Mouse (Mus musculus) left cerebral cortex, adult 11 months (tissue): ENCODE measurements at regions not wholly inside any gene's neighbourhood (a gene's known extent, or its start where the extent isn't known, plus 50 kb on each side); places are given as distances from the start of the nearest gene placed in this dataset.

Experiments
- DNase-seq: peaks from one replicate; pipeline ENCODE4 v3.0.0; 2022; ENCODE audit warnings: low spot score

DNA sequence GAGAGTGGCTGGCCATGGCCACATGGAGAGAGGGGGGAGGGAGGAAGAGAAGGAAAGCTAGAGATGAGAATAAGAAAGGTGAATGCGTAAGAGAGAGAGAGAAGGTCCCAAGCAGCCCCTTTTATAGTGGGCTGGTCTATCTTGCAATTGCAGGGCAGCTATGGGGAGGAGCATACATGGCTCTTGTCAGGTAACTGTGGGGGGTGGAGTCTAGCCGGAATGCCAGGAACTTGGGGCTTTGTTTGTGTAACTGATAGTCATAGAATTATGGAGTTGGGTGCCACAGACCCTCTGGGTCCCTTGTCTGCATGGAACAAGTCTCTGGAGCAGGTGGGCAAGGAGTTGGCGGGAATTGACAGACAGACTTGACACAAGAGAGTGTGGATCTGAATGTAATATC is 2151.8 kb downstream of the 4930444P10Rik start:
- no peak for DNase-seq

DNA sequence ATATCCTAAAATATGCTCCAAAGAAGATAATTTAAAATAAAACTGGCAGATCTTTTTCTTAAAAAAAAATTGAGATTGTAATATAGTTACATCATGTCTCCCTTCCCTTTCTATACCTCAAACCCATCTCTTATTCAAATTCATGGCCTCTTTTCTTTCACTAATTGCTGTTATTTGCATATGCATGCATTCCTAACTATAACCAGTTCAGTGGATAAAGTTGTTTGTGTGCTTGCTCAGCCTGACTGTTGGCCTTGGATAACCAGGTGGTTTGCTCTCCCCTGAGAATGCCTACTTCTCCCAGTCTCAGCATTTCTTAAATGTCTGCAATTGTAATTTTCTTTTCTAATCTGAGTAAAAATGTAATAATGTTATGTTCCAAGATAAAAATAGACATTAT is 2154.8 kb downstream of the 4930444P10Rik start:
- no peak for DNase-seq

DNA sequence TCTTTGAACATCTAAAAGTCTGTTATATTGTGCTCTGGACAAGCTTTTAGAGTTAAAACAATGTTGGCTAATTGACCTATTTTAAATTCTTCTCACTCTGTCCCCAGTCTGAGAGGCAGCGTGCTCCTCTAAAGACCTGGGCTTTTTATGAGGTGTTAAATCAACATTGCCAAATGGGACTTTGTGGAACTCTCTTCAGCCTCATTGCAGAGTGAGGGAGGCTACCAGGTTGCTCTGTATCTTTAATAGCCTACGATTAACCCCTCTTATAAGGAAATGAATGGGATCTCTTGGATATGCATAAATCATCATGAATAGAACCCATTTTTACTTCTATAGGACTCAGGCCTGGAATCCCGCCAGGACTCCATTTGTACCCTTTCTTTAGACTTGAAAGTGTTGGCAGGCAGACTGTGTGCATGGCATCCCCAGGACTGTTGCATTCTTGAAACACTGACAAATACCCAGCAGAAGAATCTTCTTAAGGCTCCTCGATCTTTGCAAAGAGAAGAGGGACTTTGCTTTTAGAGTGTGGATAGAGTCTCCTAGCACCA is 2157.1 kb downstream of the 4930444P10Rik start:
- no peak for DNase-seq

DNA sequence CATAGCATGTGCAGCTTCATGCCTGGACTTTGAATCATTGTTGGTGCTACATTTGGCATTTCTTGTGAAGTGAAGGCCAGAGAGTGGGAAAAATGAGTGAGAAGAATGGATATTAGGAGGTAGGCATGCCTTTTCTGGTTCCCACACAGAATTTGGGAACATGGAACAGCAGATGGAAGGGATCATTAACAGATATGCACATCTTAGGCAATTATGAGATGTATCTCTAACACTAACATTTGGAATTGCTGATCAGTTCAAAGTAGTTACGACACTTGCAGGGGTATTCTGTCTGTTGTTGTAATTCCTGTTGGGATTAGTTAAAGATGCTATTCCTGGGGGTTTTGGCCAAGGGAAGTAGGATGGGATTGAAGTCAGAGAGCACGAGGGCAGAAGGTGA is 2164.4 kb downstream of the 4930444P10Rik start:
- no peak for DNase-seq

DNA sequence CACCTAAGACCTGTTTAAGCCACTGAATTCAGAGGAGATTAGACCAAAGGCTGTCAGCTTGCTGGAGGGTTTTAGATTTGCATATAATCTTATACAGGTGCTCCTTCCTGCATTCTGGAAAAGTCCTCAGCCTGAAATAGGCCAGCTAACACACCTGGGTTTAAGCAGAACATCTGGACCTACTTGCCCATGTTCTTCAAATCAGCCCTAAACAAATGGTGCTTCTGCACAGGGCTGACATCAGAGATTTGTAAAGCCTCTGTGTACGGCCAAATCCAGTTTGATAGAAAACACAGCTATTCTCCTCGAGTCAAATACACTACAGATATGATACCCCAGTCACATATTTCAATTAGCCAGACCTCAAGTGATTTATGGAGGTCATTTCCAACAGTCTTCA is 2165.2 kb downstream of the 4930444P10Rik start:
- DNase-seq, result no peak

DNA sequence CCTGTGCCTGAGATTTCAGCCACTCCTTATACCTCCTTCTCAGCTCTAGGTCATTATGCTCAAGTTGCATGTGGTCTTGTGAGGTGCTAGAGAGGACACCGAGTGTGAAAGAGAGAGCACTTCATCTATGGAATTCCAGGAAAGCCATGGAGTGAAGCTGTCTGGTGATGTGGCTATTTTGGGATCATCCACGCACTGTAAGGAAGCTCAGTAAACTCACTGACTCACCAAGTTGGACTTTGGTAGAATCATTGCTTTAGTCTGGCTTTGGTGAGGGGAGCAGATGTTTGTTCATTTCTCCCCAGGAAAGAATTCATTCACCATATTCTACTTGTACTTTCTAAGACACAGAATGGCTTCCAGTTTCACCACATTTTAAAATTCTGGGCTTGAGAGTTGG is 2167.1 kb downstream of the 4930444P10Rik start:
- DNase-seq, result no peak

DNA sequence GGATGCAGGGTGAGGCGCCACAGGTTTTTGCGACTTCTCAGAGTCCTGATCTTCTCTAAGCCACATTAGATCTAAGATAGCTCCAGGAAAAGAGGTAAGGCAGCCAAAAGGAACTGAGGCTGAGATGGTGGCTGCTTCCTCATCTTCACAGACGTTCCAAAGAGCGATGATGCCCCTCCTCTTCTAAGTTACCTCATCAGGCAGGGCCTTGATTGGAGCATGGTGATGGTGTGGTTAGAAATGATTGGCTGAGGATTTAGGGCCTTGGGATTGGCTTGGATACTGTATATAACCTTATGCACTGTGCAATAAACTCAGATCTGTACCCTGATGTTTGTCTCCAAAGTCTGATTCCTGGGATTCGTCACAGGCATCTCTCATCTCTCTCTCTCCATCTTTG is 2177.9 kb downstream of the 4930444P10Rik start:
- DNase-seq, result no peak

DNA sequence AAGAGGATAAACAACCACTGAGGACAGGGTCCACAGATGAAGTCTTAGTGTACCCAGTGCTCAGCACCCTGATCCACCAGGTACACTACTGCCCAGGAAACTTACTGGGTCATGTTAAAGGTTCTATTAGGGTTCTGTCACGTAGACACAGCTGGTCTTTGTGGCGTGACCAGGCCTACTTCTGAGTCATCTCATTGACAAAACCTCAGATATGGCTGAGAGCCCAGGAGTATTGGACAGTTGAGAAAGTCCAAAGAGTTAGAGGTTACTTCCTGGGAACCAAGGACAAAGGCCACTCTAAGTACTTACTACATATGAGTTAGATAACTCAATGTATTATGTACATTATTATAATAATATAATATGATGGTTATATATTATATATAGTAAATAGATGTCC is 2214.0 kb downstream of the 4930444P10Rik start:
- DNase-seq, result no peak

DNA sequence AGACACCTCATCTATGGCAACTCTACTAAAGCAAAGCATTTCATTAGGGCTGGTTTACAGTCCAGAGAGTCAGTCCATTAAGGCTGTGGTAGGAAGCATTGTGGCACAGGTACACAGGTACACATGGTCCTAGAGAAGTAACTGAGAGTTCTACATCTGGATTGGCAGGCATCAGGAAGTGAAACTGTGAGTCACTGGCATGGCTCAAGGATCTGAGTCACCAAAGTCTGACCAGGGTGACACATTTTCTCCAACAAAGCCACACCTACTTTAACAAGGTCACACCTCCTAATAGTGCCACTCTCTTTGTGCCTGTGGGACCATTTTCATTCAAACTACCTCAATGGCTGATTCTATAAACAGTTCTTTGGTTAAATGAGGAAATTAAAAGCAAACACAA is 2219.2 kb downstream of the 4930444P10Rik start:
- DNase-seq, result no peak

DNA sequence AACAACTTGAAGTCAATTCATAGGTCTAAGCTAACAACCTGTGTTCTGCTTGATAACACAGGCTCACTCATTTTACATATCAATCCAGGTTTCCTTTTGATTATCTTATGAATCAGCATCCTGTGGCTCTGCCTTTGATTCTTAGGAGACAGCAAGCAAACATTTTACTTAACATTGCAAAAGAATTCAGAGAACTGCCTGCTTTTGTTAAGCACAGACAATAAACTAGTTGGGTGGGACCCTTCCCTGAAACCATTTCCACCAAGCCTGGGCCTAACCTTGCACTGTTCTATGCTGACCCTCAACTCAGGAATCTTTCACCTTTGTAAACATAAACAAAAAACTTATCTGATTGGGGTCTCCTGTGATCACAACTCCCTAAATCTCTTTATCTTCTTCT is 2220.6 kb downstream of the 4930444P10Rik start:
- DNase-seq, result no peak

DNA sequence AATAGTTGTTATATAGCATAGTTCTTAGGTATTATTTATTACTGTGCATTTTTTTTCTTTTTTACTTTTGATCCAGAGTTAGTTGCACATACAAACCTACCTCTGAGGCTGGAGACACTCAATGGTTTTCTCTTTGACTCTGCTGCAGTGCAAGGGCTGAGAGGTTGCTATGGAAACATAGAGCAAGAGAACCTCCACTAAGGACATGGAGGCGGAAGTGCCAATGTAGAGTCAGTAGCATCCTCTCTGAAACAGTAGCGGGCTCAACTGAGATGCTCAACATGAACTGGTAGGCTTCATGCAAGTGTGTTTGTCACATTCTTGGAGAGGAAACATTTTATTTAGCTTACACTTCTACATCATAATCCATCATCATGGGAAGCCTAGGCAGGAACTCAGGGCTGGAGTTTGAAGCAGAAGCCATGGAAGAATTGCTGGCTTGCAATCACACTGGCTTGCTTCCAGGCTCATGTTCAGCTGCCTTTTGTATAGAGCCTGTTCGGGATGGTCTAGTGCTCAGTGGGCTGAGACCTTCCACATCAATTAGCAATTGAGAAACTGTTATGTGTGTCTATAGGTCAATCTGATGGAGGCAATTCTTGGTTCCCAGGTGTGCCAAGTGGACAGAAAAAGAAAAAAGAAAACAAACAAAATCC is 2222.4 kb downstream of the 4930444P10Rik start:
- DNase-seq, result peak; percentile 15

DNA sequence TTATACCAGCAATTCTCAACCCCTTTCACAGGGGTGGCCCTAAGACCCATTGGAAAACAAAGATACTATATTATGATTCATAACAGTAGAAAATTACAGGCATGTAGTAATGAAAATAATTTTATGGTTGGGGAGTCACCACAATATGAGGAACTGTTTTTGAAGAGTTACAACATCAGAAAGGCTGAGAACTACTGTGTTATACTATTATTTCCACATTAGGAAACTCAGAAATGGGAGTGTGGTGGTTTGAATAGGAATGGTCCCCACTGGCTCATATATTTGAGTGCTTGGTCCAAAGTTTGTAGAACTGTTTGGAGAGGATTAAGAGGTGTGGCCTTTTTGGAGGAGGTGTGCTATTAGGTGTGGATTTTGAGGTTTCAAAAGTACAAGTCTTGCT is 2227.4 kb downstream of the 4930444P10Rik start:
- DNase-seq, result no peak

DNA sequence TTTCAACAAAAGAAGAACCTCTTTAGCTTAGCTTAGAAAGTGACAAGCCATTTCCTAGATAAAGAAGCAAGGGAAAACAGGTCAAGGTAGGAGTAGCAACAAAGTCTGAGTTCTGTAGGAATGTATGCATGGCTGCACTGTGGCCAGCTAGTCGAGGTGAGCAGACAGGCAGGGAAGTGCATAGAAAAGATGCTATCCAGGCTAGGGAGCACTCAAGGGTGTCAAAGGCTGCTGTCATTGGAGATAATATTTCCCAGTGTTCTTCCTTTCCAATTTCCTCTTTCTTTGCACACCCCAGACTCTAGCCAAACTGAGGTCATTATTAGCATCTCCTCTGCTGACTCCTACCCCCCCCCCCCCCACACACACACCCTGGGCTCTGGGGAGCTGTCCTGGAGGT is 2229.4 kb downstream of the 4930444P10Rik start:
- no peak for DNase-seq

DNA sequence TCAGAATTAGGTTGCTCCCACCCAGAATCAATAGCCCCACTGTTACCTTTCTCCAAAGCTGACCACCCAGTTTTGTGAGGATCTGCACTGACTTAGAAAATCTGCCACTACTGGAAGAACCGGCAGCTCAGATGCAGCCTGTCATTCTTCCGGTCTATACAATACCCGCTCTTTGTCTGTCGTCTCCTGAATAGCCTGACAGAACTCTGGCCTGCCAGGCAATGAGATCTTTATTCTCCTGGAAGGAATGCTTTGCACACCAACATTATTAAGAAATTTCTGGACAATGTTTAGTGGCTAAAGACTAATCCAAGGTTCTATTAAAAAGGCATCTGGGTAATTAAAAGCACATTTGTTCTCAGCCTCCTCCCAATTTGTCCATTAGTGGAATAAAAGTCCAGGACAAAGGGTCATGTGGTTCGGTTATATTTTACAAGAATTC is 2232.0 kb downstream of the 4930444P10Rik start:
- no peak for DNase-seq

DNA sequence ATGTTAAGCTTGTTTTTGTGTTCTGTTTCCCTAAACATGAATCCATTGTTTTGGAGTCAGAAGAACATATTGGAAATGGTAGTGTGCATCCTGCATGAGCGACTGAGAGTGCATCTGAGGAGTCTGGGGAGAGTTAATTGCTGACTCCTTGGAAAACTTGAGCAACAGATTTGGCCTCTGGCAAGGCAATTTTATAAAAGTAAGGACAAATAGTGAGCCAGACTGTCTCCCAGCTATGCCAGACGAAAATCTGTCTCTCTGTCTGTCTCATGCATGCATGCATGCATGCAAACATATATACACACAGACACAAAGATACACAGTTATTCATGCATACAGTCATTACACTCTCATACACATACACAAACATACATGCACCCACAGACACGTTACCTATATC is 2232.7 kb downstream of the 4930444P10Rik start:
- DNase-seq, result no peak

DNA sequence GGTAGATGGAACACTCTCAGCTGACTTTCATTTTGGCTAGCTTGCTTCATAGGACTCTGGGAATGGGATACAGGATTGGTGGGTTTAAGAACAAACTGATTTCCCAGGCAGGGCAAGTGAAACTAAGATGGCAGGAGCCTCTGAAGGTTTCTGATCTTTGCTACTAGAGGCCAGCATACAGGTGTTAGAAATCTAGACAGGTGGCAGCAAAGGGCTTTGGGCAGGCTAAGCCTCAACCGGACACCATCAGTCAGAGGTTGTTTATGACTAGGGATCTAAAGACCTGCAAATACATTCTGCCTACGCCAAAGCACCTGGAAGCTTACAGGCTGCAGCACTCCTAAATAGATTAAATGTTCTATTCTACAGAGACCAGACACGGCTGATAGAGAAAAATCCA is 2233.4 kb downstream of the 4930444P10Rik start:
- no peak for DNase-seq

DNA sequence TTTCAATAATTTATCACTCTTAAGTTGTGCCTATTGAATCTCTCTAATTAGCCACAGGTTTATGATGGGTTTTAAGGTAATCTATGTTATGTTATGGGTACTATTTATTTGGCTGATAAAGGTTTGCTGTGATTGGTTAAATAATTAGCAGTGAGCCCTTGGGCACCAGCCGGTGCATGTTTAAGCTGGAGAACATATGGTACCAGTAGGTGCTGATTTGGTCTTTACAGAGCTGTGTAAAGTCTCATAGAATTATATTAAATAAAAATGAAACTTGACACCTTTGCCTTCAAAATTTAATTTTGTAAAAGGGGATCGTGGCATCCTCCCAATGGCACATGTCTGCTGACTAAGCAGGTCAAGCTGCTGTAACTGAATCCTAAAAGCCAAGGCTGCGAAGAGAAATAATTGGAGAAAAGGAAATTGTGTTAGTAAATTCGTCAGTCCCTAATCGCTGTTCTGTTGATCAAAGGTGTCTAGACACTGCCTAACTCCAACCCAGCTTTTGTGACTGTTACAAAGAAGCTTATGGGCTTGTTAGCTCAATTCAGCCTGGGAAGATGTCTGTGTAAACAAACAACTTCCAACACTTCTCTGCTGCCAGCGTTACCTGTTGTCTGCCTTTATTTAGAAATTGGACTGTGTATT is 2234.6 kb downstream of the 4930444P10Rik start:
- DNase-seq, result no peak

DNA sequence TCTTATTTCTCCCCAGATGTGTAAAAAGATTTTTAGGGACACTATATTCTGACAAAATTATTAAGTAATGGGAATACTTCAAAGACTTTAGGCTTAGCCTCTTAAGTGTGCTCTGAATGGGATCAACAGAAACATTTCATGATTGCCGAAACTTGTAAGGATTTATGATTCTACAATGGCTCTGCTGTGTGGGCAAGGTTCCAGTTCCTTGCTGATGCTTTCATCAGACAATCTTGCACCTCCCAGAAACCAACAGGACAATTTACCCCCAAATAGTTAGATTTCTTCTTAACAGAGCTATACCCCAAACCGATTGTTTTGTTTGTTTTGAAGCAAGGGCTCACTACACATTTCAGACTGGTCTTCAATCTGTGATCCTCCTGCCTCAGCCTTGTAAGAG is 2236.1 kb downstream of the 4930444P10Rik start:
- no peak for DNase-seq

DNA sequence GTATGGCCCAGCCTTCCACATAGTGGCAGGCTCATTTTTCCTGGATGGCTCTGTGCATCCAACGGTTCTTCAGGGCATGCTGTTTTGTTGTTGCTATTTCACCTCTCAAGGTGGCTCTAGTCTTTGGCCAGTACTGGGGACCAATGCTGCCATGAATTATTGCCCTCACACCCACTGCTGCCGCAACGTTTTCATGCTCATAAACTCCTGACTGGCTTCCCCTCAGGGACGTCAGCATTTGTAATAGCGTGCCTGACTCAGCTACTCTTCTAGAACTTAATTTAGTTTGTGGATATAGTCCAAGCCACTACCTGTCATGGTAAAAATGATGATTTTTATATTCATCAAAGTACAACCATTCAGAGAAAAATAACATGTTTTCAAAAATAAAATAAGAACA is 2242.0 kb downstream of the 4930444P10Rik start:
- DNase-seq, result no peak

DNA sequence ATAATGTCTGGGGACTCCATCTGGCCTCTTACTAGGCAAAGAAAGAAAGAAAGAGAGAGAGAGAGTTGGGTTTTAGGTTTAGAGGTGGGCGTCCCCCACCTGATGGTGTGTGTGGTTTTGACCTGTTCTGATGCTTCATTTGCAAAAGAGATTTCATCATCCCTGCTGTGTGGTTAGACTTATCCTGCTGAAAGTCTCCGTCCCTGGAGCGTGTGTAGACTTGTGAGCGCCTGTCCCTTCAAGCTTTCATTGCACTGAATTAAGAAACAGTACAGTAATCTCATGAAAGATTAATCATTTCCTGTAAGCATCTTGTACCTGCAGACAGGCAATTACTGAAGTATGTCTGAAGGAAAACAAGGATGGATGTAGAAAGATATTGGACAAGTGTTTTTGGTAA is 2244.1 kb downstream of the 4930444P10Rik start:
- DNase-seq, result no peak

DNA sequence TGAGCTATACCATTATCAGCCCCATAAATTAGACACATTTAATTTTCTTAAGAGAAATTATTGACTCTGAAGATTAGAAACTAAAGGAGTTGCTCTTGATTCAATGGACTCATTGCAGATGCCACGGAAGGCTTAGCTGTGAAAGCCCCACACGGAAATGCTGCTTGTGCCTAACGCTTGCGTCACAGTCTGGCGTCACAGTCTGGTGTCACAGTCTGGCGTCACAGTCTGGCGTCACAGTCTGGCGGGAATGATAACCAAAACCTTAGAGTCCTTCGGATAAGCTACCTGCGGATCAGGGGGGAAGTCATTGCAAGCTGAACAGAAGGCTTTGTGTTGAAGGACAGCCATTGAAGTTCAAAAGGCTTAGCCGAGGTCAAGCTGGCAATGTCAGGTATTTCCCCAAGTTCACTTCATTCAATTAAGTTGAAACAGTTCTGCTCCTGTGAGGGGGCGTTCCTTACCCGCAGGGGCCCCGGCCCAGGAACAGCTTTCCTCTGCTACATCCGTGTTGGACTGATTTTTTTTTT is 2246.7 kb downstream of the 4930444P10Rik start:
- DNase-seq, result no peak

DNA sequence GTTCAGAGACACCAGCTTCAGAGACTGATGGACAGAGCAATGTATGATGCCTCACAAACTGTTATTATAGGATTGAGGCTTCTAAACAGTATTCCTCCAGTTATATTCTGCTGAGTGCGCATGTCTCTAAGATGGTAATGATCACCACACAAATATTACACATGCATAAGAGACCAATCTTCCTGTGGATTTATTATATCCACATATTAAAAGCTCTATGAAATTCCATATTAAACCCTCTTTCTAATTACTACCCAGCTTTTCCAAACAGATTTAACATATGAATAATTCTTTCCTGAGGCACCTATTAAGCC is 2252.9 kb downstream of the 4930444P10Rik start:
- no peak for DNase-seq

DNA sequence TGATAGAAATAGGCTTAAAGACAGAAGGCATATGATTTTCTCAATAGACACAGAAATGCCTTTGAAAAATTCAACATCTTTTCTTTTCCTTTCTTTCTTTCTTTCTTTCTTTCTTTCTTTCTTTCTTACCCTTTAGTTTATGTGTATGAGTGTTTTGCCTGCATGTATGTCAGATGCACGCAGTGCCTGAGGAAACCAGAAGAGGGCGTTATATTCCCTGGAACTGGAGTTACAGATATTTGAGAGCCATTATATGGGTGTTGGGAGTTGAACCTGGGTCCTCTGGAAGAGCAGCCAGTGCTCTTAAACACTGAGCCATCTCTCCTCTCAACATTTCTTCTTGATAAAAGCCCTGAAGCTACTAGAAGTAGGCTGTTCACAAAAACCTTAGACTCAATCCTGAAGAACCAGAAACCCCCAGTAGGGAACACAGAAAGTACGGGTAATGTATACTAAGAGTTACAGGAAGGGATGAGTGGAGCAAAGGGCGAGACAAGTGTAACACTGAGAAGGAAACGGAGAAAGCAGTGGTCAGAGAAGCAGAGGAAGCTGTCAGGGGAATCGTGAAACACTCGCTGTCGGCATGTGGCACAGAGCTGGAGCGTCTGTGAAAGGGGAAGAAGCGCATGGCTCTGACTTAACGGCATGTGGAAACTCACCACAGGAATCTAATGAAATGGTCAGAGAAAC is 2253.4 kb downstream of the 4930444P10Rik start:
- no peak for DNase-seq
